Mouse (Mus musculus) c-Kit-positive CD71-positive TER-119-negative erythroid progenitor cells, embryonic 14.5 days (primary cell): ENCODE measurements around the gene Pacrg.

Experiments used
- DNase-seq: peaks from one replicate; pipeline ENCODE4 v3.0.0-alpha.2; 2013; ENCODE audit warnings: low read depth

The Pacrg gene

GRCm38 (mm10) chr17:10406311-10406710 lies 433.8 kb downstream of the Pacrg start:
- DNase-seq: no peak

- no peak for DNase-seq
Measured at GRCm38 (mm10) chr17:10405906-10406305, 434.2 kb downstream of the Pacrg start.

GRCm38 (mm10) chr17:10403186-10403585 lies 436.9 kb downstream of the Pacrg start:
- no peak for DNase-seq

GRCm38 (mm10) chr17:10402064-10402640 lies 438.0 kb downstream of the Pacrg start:
- DNase-seq: no peak

GRCm38 (mm10) chr17:10401529-10401928 lies 438.6 kb downstream of the Pacrg start:
- DNase-seq: no peak

- no peak for DNase-seq
Measured at GRCm38 (mm10) chr17:10399706-10400105, 440.4 kb downstream of the Pacrg start.

- DNase-seq: no peak
Measured at GRCm38 (mm10) chr17:10398871-10399270, 441.2 kb downstream of the Pacrg start.

- DNase-seq: no peak
Measured at GRCm38 (mm10) chr17:10397924-10398627, 442.0 kb downstream of the Pacrg start.

- no peak for DNase-seq
Measured at GRCm38 (mm10) chr17:10397336-10397735, 442.8 kb downstream of the Pacrg start.

- no peak for DNase-seq
Measured at GRCm38 (mm10) chr17:10396863-10397262, 443.2 kb downstream of the Pacrg start.

GRCm38 (mm10) chr17:10394855-10395254 lies 445.3 kb downstream of the Pacrg start:
- no peak for DNase-seq

- DNase-seq: no peak
Measured at GRCm38 (mm10) chr17:10393766-10394165, 446.3 kb downstream of the Pacrg start.

GRCm38 (mm10) chr17:10392342-10393034 lies 447.6 kb downstream of the Pacrg start:
- no peak for DNase-seq

GRCm38 (mm10) chr17:10390232-10391172 lies 449.6 kb downstream of the Pacrg start:
- DNase-seq: no peak

GRCm38 (mm10) chr17:10389740-10390139 lies 450.4 kb downstream of the Pacrg start:
- DNase-seq: no peak

GRCm38 (mm10) chr17:10386548-10386947 lies 453.6 kb downstream of the Pacrg start:
- no peak for DNase-seq

- no peak for DNase-seq
Measured at GRCm38 (mm10) chr17:10383406-10383805, 456.7 kb downstream of the Pacrg start.

GRCm38 (mm10) chr17:10378467-10379175 lies 461.5 kb downstream of the Pacrg start:
- no peak for DNase-seq

- DNase-seq: no peak
Measured at GRCm38 (mm10) chr17:10377606-10378005, 462.5 kb downstream of the Pacrg start.

GRCm38 (mm10) chr17:10374316-10374715 lies 465.8 kb downstream of the Pacrg start:
- DNase-seq: no peak

GRCm38 (mm10) chr17:10373727-10374126 lies 466.4 kb downstream of the Pacrg start:
- DNase-seq: no peak
